Mouse (Mus musculus) activated CD4-positive, CD25-positive, alpha-beta regulatory T cell, adult 9 weeks (primary cell): ENCODE results near the gene Hpca. TPM values are rescaled to one million over a fixed set of nuclear protein-coding genes. Genes with fewer than 3 reads are reported as not detected.

Experiments
- polyA plus RNA-seq: library from polyadenylated mRNA; unstranded; fragments of 100-300 nt; shearing (Covaris generic); gene quantifications from one replicate; pipeline ENCODE4 v1.2.1, GENCODE M21; 2017

Gene Hpca
- not detected for polyA plus RNA-seq

GRCm38 (mm10) chr4:129121569-129122086 is at the start of gene Hpca:
Gene Hpca, minus strand, starts transcription at chr4:129122036.

GRCm38 (mm10) chr4:129136579-129137391 is 14.9 kb upstream of the Hpca start, which contains the start of gene Fndc5:
Gene Fndc5, plus strand, starts transcription at chr4:129136999.

GRCm38 (mm10) chr4:129105356-129105755 is 16.5 kb downstream of the Hpca start, which contains the start of gene Tmem54:
Gene Tmem54, plus strand, starts transcription at chr4:129105548.

Other genes with a start within 250 kb of the Hpca start
- 0.73 TPM for gene Trim62, start 238.5 kb downstream of the Hpca start, polyA plus RNA-seq
- gene Azin2, start 159.6 kb downstream of the Hpca start, polyA plus RNA-seq, result not detected
- gene Ak2, start 130.1 kb downstream of the Hpca start, polyA plus RNA-seq, result 154 TPM
- gene Rnf19b, start 63.8 kb downstream of the Hpca start, polyA plus RNA-seq, result 8.1 TPM
- not detected for gene Tmem54, start 16.5 kb downstream of the Hpca start, polyA plus RNA-seq
- not detected for gene Fndc5, start 15.0 kb upstream of the Hpca start, polyA plus RNA-seq
- 18.2 TPM for gene S100pbp, start 67.7 kb upstream of the Hpca start, polyA plus RNA-seq
- 46.0 TPM for gene Yars, start 67.7 kb upstream of the Hpca start, polyA plus RNA-seq
- gene C77080, start 139.4 kb upstream of the Hpca start, polyA plus RNA-seq, result 0.21 TPM
- gene Sync, start 165.6 kb upstream of the Hpca start, polyA plus RNA-seq, result 0.20 TPM
- gene Rbbp4, start 213.3 kb upstream of the Hpca start, polyA plus RNA-seq, result 389 TPM
- gene Zbtb8os, start 213.7 kb upstream of the Hpca start, polyA plus RNA-seq, result 84.4 TPM